Mouse (Mus musculus): ENCODE measurements around the gene Ttn.
A peak's percentile ranks its signal among the peaks of the same experiment; 100 is the strongest.

Ttn gene

GRCm38 (mm10) chr2:76655982-76656381 is 326.4 kb downstream of the Ttn start:
- peak; percentile 56 for DNase-seq (ENCODE audit: low read depth)

DNA sequence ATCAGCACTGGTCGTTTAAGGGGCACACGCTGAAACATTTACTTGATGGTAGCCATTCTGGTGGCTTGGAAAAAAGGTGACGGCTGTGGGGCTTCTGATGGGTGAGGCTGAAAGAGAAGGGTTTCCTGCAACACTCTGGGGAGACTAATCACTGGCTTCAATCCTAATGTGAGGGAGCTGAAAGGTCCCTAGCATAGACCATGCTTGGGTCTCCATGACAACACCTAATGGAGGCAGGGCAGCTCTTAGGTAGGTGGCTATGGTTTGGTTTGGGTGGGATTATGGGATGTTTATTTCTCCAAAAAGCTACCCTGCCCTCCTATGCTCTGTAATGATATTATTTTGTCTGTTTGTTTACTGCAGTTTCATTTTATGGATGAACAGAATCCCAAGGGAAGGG is 326.9 kb downstream of the Ttn start:
- DNase-seq (ENCODE audit: low read depth): no peak

DNA sequence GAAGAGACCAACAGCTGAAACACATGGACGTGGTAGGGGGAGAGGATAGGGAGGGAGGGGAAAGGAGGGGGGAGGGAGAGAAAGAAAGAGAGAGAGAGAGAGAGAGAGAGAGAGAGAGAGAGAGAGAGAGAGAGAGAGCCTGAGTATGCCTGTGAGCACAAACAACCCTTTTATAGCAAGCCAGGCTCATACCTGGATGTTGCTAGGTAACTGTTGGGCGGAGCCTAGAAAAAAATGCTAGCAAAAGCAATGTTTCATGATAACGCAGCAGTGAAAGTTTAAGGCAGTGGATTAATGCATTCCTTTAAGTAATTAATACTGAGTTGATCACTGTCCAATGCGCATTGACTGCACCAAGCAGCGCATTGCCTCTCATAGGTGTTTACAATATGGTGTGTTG is 327.7 kb downstream of the Ttn start:
- DNase-seq (ENCODE audit: low read depth): no peak

Measured in NIH3T3 (cell line).